Mouse (Mus musculus) layer of hippocampus, adult 9-10 months (tissue): Measurements from ENCODE around the gene Ptprg.
"Not testable (repeated sequence)": the region's sequence is repeated elsewhere in the genome, so short reads cannot be mapped to it uniquely, and the experiment has no call there.

Experiments used
- DNase-seq: peaks from one replicate; pipeline ENCODE4 v3.0.0; 2022; ENCODE audit warnings: low spot score

Gene Ptprg

GRCm38 (mm10) chr14:11886417-11886816, 333.1 kb downstream of the Ptprg start:
- no peak for DNase-seq

GRCm38 (mm10) chr14:11890890-11891289, 337.6 kb downstream of the Ptprg start:
- no peak for DNase-seq

DNA sequence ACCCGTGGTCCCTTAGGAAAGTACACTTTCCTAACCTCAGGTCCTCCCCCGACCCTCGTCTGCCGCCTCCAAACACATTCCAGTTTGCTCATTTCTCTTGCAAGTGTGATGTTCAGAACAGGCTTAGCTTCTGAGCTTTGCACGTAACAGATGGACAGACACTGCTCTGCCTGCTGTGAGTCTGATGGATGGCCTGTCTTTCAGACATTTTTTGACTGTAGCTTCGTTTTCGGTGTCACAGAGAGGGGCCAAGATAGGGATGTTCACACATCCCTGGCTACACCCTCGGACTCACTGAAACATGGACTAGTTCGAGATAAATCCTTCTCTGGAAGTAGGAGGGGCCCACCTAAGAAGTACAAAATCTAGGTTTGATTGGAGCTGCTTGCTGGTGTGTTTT, 339.3 kb downstream of the Ptprg start:
- DNase-seq: no peak

DNA sequence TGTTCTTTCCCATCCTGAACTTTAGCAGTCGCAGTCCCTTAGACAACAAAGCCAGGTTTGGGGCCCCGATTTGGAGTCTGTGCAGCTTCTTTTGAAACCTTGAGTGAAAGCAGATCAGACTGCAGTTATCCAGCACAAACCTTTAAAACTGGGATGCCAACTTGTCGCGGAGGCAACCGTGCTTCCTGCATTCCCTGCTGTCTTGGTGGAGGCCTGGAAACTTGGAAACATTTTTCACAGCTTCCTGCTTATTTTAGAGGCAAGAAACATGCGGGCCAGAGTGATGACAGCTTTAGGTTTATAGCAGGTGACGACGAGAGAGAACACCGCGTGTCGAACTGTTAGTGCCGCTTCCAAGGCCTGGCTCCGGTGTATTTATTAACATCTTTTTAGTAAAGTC, 342.2 kb downstream of the Ptprg start:
- peak; percentile 26 for DNase-seq

DNA sequence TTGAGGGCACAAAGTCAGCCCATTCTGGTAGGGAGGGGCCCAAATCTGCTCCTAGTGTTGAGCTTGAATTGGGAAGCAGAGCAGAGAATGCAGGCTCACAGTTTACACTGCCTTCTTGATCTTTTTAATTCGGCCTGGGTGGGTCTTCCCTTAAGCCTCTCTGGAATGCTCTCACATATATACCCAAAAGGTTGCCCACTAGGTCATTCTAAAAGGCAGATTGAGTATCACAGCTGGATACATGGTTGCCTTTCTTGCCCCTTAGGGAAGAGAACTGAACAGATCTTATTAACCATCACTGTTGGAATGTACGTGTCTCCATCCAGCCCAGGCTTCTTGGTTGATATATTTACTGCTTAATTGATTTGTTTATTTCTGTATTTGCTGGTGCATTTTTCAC, 349.5 kb downstream of the Ptprg start:
- no peak for DNase-seq

DNA sequence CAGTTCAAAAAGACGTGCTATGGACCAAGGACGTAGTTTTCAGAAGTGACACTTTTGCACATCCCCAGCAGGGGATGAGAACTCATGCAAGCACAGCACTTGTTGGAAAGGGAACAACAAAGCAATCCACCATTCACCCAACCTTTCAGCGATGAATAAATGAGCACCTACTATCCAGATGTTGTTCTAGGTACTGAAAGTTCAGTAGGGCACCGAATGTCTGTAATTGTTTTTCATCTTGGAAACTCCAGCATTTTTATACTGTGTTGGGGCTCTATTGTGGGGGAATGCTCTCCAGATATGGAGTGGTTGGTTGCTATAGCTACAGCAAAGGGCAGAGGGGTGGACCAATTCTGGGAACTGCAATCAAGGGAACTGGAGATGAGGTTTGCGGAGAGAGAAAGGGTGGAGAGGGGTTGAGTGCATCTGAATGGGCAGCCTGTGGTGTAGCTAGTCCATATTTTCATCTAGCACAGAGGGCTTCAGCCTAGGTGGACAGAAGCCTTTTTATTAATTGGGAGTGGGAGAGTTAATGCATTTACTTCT, 352.9 kb downstream of the Ptprg start:
- no peak for DNase-seq

GRCm38 (mm10) chr14:11912253-11912652, 358.9 kb downstream of the Ptprg start:
- DNase-seq: no peak

DNA sequence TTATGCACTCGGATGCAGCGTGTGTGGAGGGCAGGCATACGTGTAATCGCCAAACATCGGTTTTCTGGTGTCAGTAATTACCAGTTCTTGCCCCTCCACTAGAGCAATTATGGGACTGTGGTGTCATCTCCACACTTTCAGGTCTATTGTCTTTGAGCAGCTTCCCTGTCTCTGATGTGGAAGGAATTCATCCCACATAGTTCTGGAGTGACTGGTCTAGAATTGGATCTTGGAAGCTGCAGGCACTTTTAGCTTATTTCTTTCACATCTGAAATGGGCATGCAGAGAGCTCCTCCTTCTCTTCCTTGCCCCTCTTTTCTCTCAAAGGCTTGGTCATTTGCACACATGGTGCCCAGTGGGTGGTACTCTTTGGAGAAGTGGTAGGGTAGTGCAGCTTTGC, 363.9 kb downstream of the Ptprg start:
- DNase-seq: no peak

DNA sequence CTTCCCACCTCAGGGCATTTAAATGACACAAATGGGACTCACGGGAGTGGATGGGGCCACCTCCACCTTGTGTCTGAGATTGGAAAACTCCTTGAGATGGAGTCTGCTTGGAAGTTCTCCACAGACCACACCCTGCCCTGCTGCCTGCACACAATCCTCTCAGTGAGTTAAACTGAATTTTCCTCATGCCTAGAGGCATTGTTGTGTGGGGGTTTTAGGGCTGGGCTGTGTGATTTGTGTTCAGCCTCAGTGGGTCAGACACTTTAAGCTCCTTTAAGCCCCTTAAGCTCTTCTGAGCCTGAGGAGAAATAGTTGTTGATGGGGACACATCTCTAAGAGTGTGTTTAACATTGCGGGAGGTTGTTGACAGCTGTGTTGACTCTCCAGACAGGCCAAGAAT, 375.2 kb downstream of the Ptprg start:
- no peak for DNase-seq

- DNase-seq: no peak
Observed at GRCm38 (mm10) chr14:11932517-11932916, 379.2 kb downstream of the Ptprg start.

- DNase-seq: no peak
Observed at GRCm38 (mm10) chr14:11934556-11934955, 381.2 kb downstream of the Ptprg start.

DNA sequence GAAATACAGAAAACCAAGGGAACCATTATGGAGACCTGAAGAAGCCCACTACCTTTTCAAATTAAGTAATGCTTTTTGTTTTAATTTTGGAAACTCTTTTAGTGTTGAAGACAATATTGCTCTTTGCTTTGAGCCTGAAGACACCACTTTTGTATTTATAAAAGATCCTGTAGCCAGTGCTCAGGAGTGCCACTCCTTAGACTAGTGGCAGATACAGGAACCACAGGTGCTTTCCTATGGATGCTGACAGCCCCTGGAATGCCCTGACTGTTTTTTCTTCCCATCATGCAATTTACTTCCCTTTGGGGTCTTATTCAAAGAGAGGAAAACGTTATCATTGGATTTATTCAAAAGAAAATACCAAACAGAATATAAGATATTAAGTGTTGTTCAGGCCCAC, 381.9 kb downstream of the Ptprg start:
- no peak for DNase-seq

DNA sequence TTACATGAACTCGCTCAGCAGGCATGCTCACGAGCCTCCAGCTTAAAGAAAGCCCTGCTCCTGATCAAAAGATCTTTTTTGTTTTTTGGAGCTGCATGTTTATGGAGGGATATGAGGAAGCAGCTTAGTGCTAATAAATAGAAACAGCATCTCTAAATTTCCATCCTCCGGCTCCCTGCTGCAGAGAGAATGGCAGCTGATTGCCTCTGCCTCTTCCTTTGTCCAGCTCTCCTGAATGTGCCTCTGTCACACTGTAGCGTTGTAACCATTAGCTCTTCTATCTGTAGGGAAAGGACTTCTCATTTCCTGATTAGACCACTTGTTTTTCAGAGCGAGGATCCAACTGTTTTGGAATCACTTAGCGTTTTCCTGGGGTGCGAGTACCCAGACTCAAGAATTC, 382.4 kb downstream of the Ptprg start:
- DNase-seq: no peak

DNA sequence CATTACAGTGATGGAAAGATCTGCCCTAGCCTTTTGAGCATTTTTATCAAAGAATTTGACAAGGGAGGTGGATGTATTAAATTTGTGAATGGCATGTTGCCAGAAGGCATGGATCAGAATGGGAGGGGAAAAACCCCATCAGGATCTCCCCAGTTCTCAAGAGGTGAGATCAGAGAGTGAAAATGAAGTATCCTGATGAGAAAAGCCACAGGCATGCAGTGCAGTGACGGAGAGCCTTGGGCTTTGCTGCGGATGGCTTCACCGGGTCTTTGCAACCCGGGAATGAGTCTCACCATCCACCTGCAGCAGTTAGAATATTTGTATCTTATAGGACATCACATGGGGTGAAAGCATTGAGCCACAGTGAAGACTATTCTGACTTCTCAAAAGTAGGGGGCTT, 385.6 kb downstream of the Ptprg start:
- DNase-seq: no peak

- DNase-seq: no peak
Observed at GRCm38 (mm10) chr14:11941989-11942514, 388.7 kb downstream of the Ptprg start.

DNA sequence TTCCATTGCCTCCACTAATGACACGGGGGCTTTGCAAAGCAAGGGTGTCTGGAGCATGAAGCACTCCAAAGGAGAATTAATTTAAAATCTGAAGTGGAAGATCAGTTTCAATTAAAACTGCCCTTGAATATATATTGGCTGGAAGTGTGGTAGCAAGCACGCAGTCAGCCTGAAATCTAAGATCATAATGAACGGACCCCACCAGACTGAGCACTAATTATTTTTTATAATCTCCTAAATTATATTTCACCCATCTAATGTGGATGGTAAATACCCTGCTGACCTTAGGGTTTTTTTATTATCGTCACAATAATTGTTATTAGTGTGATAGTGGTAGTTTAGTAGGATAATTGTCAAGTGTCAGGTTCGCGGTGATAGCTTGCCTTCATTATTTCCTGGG, 397.0 kb downstream of the Ptprg start:
- DNase-seq: no peak

- no peak for DNase-seq
Observed at GRCm38 (mm10) chr14:11955020-11955882, 401.9 kb downstream of the Ptprg start.

GRCm38 (mm10) chr14:11960269-11961121, 407.2 kb downstream of the Ptprg start:
- no peak for DNase-seq

GRCm38 (mm10) chr14:11962101-11962500, 408.8 kb downstream of the Ptprg start:
- DNase-seq: no peak

- no peak for DNase-seq
Observed at GRCm38 (mm10) chr14:11962561-11962960, 409.2 kb downstream of the Ptprg start.

DNA sequence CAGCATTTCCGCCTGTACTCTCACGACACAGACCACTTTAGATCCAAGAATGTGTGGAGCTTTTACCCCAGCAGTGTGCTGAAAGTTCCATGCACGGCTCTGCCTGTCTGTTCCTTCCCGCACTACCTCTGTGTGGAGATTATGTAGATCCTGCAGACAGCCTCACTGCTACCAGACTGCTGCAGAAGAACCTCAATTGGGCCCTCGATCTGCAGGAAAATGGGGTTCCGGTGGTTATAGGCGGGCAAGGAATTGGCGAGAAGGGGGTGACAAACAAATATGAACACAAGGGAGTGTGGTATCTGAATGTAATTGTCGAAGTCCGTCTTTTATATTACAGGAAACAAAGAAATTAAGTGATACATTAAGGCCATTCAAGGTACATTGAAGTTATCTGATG, 410.5 kb downstream of the Ptprg start:
- no peak for DNase-seq

DNA sequence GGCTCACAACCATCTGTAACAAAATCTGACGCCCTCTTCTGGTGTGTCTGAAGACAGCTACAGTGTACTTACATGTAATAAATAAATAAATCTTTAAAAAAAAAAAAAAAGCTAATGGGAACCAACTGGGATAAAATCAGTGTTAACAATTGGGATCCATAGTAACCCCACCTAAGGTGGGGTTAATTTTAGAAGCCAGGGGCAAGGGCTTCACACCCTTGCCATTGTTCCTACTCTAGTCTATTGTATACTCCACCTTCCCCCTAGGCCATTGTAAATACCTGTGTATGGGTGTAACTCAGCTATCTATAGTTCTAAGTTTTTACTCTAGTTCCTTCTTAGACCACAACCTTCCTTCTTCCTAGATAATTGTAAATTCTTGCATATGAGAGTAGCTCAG, 411.0 kb downstream of the Ptprg start:
- DNase-seq: not testable (repeated sequence)

- DNase-seq: no peak
Observed at GRCm38 (mm10) chr14:11965878-11966277, 412.5 kb downstream of the Ptprg start.
